Mouse (Mus musculus): Measurements from ENCODE around the gene Ppa2. TPM values are rescaled to one million over a fixed set of nuclear protein-coding genes. Genes with fewer than 3 reads are reported as not detected.

Ppa2 gene
- polyA plus RNA-seq, 1 experiment from 2014 or later = 98.5 TPM

GRCm38 (mm10) chr3:133382147-133382546, 72.2 kb downstream of the Ppa2 start:
- Histone ChIP-seq H3K27ac (ENCODE audit: low read depth, low read length) (no peak overlapping the region), H3K4me1 (ENCODE audit: control insufficient read depth, insufficient read depth, low read length) (no peaks in the 10 kb centered on the region), H3K4me3 (ENCODE audit: low read depth, low read length) (no peak overlapping the region), H3K4me2 (no peak overlapping the region), H3K9me3 (replicated peaks; ENCODE audit: control insufficient read depth, low read length) (peaks cover 5% of the 10 kb centered on the region; the same call in 1 of the 2 replicates), H3K27me3 (ENCODE audit: control insufficient read depth, insufficient read depth, low read length) (no peaks in the 10 kb centered on the region), H3K9ac (ENCODE audit: low read depth, low read length) (no peak overlapping the region), H3K36me3 (ENCODE audit: control insufficient read depth, insufficient read depth, low read length) (peaks cover 15% of the 10 kb centered on the region)
- WGBS (ENCODE audit: insufficient replicate concordance) = 69% methylated on average over 9 of the region's 9 CpGs
- no peak for ATAC-seq (replicated peaks; ENCODE audit: insufficient number of reproducible peaks, low FRiP score, low TSS enrichment)

GRCm38 (mm10) chr3:133384164-133384708, 74.3 kb downstream of the Ppa2 start:
- Histone ChIP-seq H3K4me2 (no peak overlapping the region), H3K27me3 (ENCODE audit: control insufficient read depth, insufficient read depth, low read length) (no peaks in the 10 kb centered on the region), H3K36me3 (ENCODE audit: control insufficient read depth, insufficient read depth, low read length) (peaks cover 5% of the 10 kb centered on the region), H3K4me1 (ENCODE audit: control insufficient read depth, insufficient read depth, low read length) (no peaks in the 10 kb centered on the region), H3K27ac (ENCODE audit: low read depth, low read length) (no peak overlapping the region), H3K9me3 (replicated peaks; ENCODE audit: control insufficient read depth, low read length) (no peaks in the 10 kb centered on the region), H3K9ac (ENCODE audit: low read depth, low read length) (no peak overlapping the region), H3K4me3 (ENCODE audit: low read depth, low read length) (no peak overlapping the region)
- no peak for ATAC-seq (replicated peaks; ENCODE audit: insufficient number of reproducible peaks, low FRiP score, low TSS enrichment)
- 63% methylated on average over 6 of the region's 6 CpGs for WGBS (ENCODE audit: insufficient replicate concordance)

GRCm38 (mm10) chr3:133387283-133387682, 77.4 kb downstream of the Ppa2 start:
- Histone ChIP-seq H3K4me2 (no peak overlapping the region), H3K27ac (ENCODE audit: low read depth, low read length) (no peak overlapping the region), H3K27me3 (ENCODE audit: control insufficient read depth, insufficient read depth, low read length) (no peaks in the 10 kb centered on the region), H3K9ac (ENCODE audit: low read depth, low read length) (no peak overlapping the region), H3K4me1 (ENCODE audit: control insufficient read depth, insufficient read depth, low read length) (no peaks in the 10 kb centered on the region), H3K36me3 (ENCODE audit: control insufficient read depth, insufficient read depth, low read length) (no peaks in the 10 kb centered on the region), H3K9me3 (replicated peaks; ENCODE audit: control insufficient read depth, low read length) (no peaks in the 10 kb centered on the region), H3K4me3 (ENCODE audit: low read depth, low read length) (no peak overlapping the region)
- WGBS (ENCODE audit: insufficient replicate concordance) = 62% methylated on average over 7 of the region's 7 CpGs
- ATAC-seq (replicated peaks; ENCODE audit: insufficient number of reproducible peaks, low FRiP score, low TSS enrichment) = no peak

GRCm38 (mm10) chr3:133389803-133390387, 80.0 kb downstream of the Ppa2 start:
- no peaks in the 10 kb centered on the region for H3K4me1 ChIP-seq (ENCODE audit: control insufficient read depth, insufficient read depth, low read length)
- H3K27ac ChIP-seq (ENCODE audit: low read depth, low read length) = no peak overlapping the region
- no peak for ATAC-seq (replicated peaks; ENCODE audit: insufficient number of reproducible peaks, low FRiP score, low TSS enrichment)
- H3K4me3 ChIP-seq (ENCODE audit: low read depth, low read length) = no peak overlapping the region
- no peak overlapping the region for H3K4me2 ChIP-seq
- no peaks in the 10 kb centered on the region for H3K27me3 ChIP-seq (ENCODE audit: control insufficient read depth, insufficient read depth, low read length)
- H3K9me3 ChIP-seq (replicated peaks; ENCODE audit: control insufficient read depth, low read length) = no peaks in the 10 kb centered on the region
- no peak overlapping the region for H3K9ac ChIP-seq (ENCODE audit: low read depth, low read length)
- WGBS (ENCODE audit: insufficient replicate concordance) = 86% methylated on average over 10 of the region's 10 CpGs
- H3K36me3 ChIP-seq (ENCODE audit: control insufficient read depth, insufficient read depth, low read length) = no peaks in the 10 kb centered on the region

GRCm38 (mm10) chr3:133394531-133394930, 84.6 kb downstream of the Ppa2 start:
- no peak overlapping the region for H3K4me3 ChIP-seq (ENCODE audit: low read depth, low read length)
- H3K27me3 ChIP-seq (ENCODE audit: control insufficient read depth, insufficient read depth, low read length) = no peaks in the 10 kb centered on the region
- no peak overlapping the region for H3K27ac ChIP-seq (ENCODE audit: low read depth, low read length)
- H3K4me2 ChIP-seq = no peak overlapping the region
- H3K9me3 ChIP-seq (replicated peaks; ENCODE audit: control insufficient read depth, low read length) = no peaks in the 10 kb centered on the region
- no peak overlapping the region for H3K9ac ChIP-seq (ENCODE audit: low read depth, low read length)
- H3K36me3 ChIP-seq (ENCODE audit: control insufficient read depth, insufficient read depth, low read length) = no peaks in the 10 kb centered on the region
- H3K4me1 ChIP-seq (ENCODE audit: control insufficient read depth, insufficient read depth, low read length) = no peaks in the 10 kb centered on the region
- 70% methylated on average over 2 of the region's 2 CpGs for WGBS (ENCODE audit: insufficient replicate concordance)
- ATAC-seq (replicated peaks; ENCODE audit: insufficient number of reproducible peaks, low FRiP score, low TSS enrichment) = no peak

GRCm38 (mm10) chr3:133403849-133404248, 93.9 kb downstream of the Ppa2 start:
- WGBS (ENCODE audit: insufficient replicate concordance) = 80% methylated on average over 4 of the region's 4 CpGs
- no peak for ATAC-seq (replicated peaks; ENCODE audit: insufficient number of reproducible peaks, low FRiP score, low TSS enrichment)
- H3K4me2 ChIP-seq = no peak overlapping the region
- H3K27ac ChIP-seq (ENCODE audit: low read depth, low read length) = no peak overlapping the region
- H3K9me3 ChIP-seq (replicated peaks; ENCODE audit: control insufficient read depth, low read length) = no peaks in the 10 kb centered on the region
- H3K27me3 ChIP-seq (ENCODE audit: control insufficient read depth, insufficient read depth, low read length) = no peaks in the 10 kb centered on the region
- H3K4me3 ChIP-seq (ENCODE audit: low read depth, low read length) = no peak overlapping the region
- no peaks in the 10 kb centered on the region for H3K36me3 ChIP-seq (ENCODE audit: control insufficient read depth, insufficient read depth, low read length)
- H3K4me1 ChIP-seq (ENCODE audit: control insufficient read depth, insufficient read depth, low read length) = no peaks in the 10 kb centered on the region
- no peak overlapping the region for H3K9ac ChIP-seq (ENCODE audit: low read depth, low read length)

GRCm38 (mm10) chr3:133405636-133406035, 95.7 kb downstream of the Ppa2 start:
- H3K4me2 ChIP-seq = no peak overlapping the region
- H3K27ac ChIP-seq (ENCODE audit: low read depth, low read length) = no peak overlapping the region
- H3K27me3 ChIP-seq (ENCODE audit: control insufficient read depth, insufficient read depth, low read length) = no peaks in the 10 kb centered on the region
- H3K4me1 ChIP-seq (ENCODE audit: control insufficient read depth, insufficient read depth, low read length) = no peaks in the 10 kb centered on the region
- WGBS (ENCODE audit: insufficient replicate concordance) = 89% methylated on average over 3 of the region's 3 CpGs
- no peak overlapping the region for H3K4me3 ChIP-seq (ENCODE audit: low read depth, low read length)
- ATAC-seq (replicated peaks; ENCODE audit: insufficient number of reproducible peaks, low FRiP score, low TSS enrichment) = no peak
- H3K9me3 ChIP-seq (replicated peaks; ENCODE audit: control insufficient read depth, low read length) = no peaks in the 10 kb centered on the region
- H3K9ac ChIP-seq (ENCODE audit: low read depth, low read length) = no peak overlapping the region
- H3K36me3 ChIP-seq (ENCODE audit: control insufficient read depth, insufficient read depth, low read length) = no peaks in the 10 kb centered on the region

- no peaks in the 10 kb centered on the region for H3K9me3 ChIP-seq (replicated peaks; ENCODE audit: control insufficient read depth, low read length)
- H3K36me3 ChIP-seq (ENCODE audit: control insufficient read depth, insufficient read depth, low read length) = no peaks in the 10 kb centered on the region
- H3K4me3 ChIP-seq (ENCODE audit: low read depth, low read length) = no peak overlapping the region
- H3K4me1 ChIP-seq (ENCODE audit: control insufficient read depth, insufficient read depth, low read length) = no peaks in the 10 kb centered on the region
- no peak overlapping the region for H3K27ac ChIP-seq (ENCODE audit: low read depth, low read length)
- no peak for ATAC-seq (replicated peaks; ENCODE audit: insufficient number of reproducible peaks, low FRiP score, low TSS enrichment)
- WGBS (ENCODE audit: insufficient replicate concordance) = 76% methylated on average over 5 of the region's 5 CpGs
- no peak overlapping the region for H3K4me2 ChIP-seq
- H3K9ac ChIP-seq (ENCODE audit: low read depth, low read length) = no peak overlapping the region
- H3K27me3 ChIP-seq (ENCODE audit: control insufficient read depth, insufficient read depth, low read length) = no peaks in the 10 kb centered on the region
Measured at GRCm38 (mm10) chr3:133406248-133406647, 96.3 kb downstream of the Ppa2 start.

GRCm38 (mm10) chr3:133411123-133411675, 101.3 kb downstream of the Ppa2 start:
- no peak for ATAC-seq (replicated peaks; ENCODE audit: insufficient number of reproducible peaks, low FRiP score, low TSS enrichment)
- 74% methylated on average over 4 of the region's 4 CpGs for WGBS (ENCODE audit: insufficient replicate concordance)

More at GRCm38 (mm10) chr3:133411123-133411675, 101.3 kb downstream of the Ppa2 start:
- H3K27ac ChIP-seq (ENCODE audit: low read depth, low read length) = no peak overlapping the region
- H3K4me3 ChIP-seq (ENCODE audit: low read depth, low read length) = no peak overlapping the region
- H3K4me1 ChIP-seq (ENCODE audit: control insufficient read depth, insufficient read depth, low read length) = no peaks in the 10 kb centered on the region
- no peak overlapping the region for H3K4me2 ChIP-seq
- no peaks in the 10 kb centered on the region for H3K27me3 ChIP-seq (ENCODE audit: control insufficient read depth, insufficient read depth, low read length)
- no peak overlapping the region for H3K9ac ChIP-seq (ENCODE audit: low read depth, low read length)
- H3K9me3 ChIP-seq (replicated peaks; ENCODE audit: control insufficient read depth, low read length) = no peaks in the 10 kb centered on the region
- H3K36me3 ChIP-seq (ENCODE audit: control insufficient read depth, insufficient read depth, low read length) = no peaks in the 10 kb centered on the region
